Mouse (Mus musculus): ENCODE measurements around the gene Insig2. TPM values are rescaled to one million over a fixed set of nuclear protein-coding genes. Genes with fewer than 3 reads are reported as not detected.

Gene Insig2
- polyA plus RNA-seq, 1 experiment from 2014 or later, result 46.9 TPM

- WGBS, result 81% methylated on average over 4 of the region's 4 CpGs
- DNase-seq (ENCODE audit: low spot score) (no peak), ATAC-seq (replicated peaks; ENCODE audit: low FRiP score, low read depth) (no peak)
These were observed 20.1 kb downstream of the Insig2 start for GRCm38 (mm10) chr1:121312326-121312725.

GRCm38 (mm10) chr1:121296717-121297255 is 35.6 kb downstream of the Insig2 start:
- no peak for DNase-seq (ENCODE audit: low spot score)

More at GRCm38 (mm10) chr1:121312326-121312725, 20.1 kb downstream of the Insig2 start:
- H3K4me1 ChIP-seq (replicated peaks; ENCODE audit: insufficient read depth, low read length), result no peaks in the 10 kb centered on the region
- no peak overlapping the region for H3K4me2 ChIP-seq (ENCODE audit: low read length)
- no peaks in the 10 kb centered on the region for H3K9me3 ChIP-seq (replicated peaks; ENCODE audit: low read length)
- no peaks in the 10 kb centered on the region for H3K27me3 ChIP-seq (ENCODE audit: insufficient read depth, low read length)
- peaks cover 8% of the 10 kb centered on the region; the same call in 1 of the 2 replicates for H3K36me3 ChIP-seq (ENCODE audit: insufficient read depth, low read length)
- H3K9ac ChIP-seq (ENCODE audit: low read depth, low read length), result no peak overlapping the region
- no peak overlapping the region for H3K27ac ChIP-seq
- no peak overlapping the region for H3K4me3 ChIP-seq (replicated peaks; ENCODE audit: low read depth, low read length)
- no peak for TF ChIP-seq CTCF (IDR thresholded peaks at IDR 0.05; ENCODE audit: low read depth)

GRCm38 (mm10) chr1:121293571-121293970 is 38.8 kb downstream of the Insig2 start:
- ATAC-seq (replicated peaks; ENCODE audit: low FRiP score, low read depth) (no peak), DNase-seq (ENCODE audit: low spot score) (no peak)
- no peak for TF ChIP-seq CTCF (IDR thresholded peaks at IDR 0.05; ENCODE audit: low read depth)
- H3K27me3 ChIP-seq (ENCODE audit: insufficient read depth, low read length), result no peaks in the 10 kb centered on the region
- no peaks in the 10 kb centered on the region for H3K4me1 ChIP-seq (replicated peaks; ENCODE audit: insufficient read depth, low read length)
- WGBS, result 52% methylated on average over 3 of the region's 3 CpGs
- no peaks in the 10 kb centered on the region for H3K36me3 ChIP-seq (ENCODE audit: insufficient read depth, low read length)
- no peaks in the 10 kb centered on the region for H3K9me3 ChIP-seq (replicated peaks; ENCODE audit: low read length)
- H3K4me3 ChIP-seq (replicated peaks; ENCODE audit: low read depth, low read length), result no peak overlapping the region
- H3K27ac ChIP-seq, result no peak overlapping the region
- H3K9ac ChIP-seq (ENCODE audit: low read depth, low read length), result no peak overlapping the region
- no peak overlapping the region for H3K4me2 ChIP-seq (ENCODE audit: low read length)

More at GRCm38 (mm10) chr1:121296717-121297255, 35.6 kb downstream of the Insig2 start:
- no peak for TF ChIP-seq CTCF (IDR thresholded peaks at IDR 0.05; ENCODE audit: low read depth)
- H3K36me3 ChIP-seq (ENCODE audit: insufficient read depth, low read length), result no peaks in the 10 kb centered on the region
- no peaks in the 10 kb centered on the region for H3K9me3 ChIP-seq (replicated peaks; ENCODE audit: low read length)
- H3K4me3 ChIP-seq (replicated peaks; ENCODE audit: low read depth, low read length), result no peak overlapping the region
- 86% methylated on average over 5 of the region's 5 CpGs for WGBS
- H3K27ac ChIP-seq, result no peak overlapping the region
- no peak for ATAC-seq (replicated peaks; ENCODE audit: low FRiP score, low read depth)
- no peak overlapping the region for H3K9ac ChIP-seq (ENCODE audit: low read depth, low read length)
- H3K4me2 ChIP-seq (ENCODE audit: low read length), result no peak overlapping the region
- no peaks in the 10 kb centered on the region for H3K27me3 ChIP-seq (ENCODE audit: insufficient read depth, low read length)
- no peaks in the 10 kb centered on the region for H3K4me1 ChIP-seq (replicated peaks; ENCODE audit: insufficient read depth, low read length)

GRCm38 (mm10) chr1:121290841-121291240 is 41.5 kb downstream of the Insig2 start:
- ATAC-seq (replicated peaks; ENCODE audit: low FRiP score, low read depth), result no peak
- WGBS, result 64% methylated on average over 10 of the region's 10 CpGs

GRCm38 (mm10) chr1:121290340-121290739 is 42.0 kb downstream of the Insig2 start:
- TF ChIP-seq CTCF (IDR thresholded peaks at IDR 0.05; ENCODE audit: low read depth), result no peak

More at GRCm38 (mm10) chr1:121290841-121291240, 41.5 kb downstream of the Insig2 start:
- Histone ChIP-seq H3K4me1 (replicated peaks; ENCODE audit: insufficient read depth, low read length) (no peaks in the 10 kb centered on the region), H3K4me3 (replicated peaks; ENCODE audit: low read depth, low read length) (no peak overlapping the region), H3K4me2 (ENCODE audit: low read length) (no peak overlapping the region), H3K27me3 (ENCODE audit: insufficient read depth, low read length) (no peaks in the 10 kb centered on the region), H3K36me3 (ENCODE audit: insufficient read depth, low read length) (no peaks in the 10 kb centered on the region), H3K9ac (ENCODE audit: low read depth, low read length) (no peak overlapping the region), H3K9me3 (replicated peaks; ENCODE audit: low read length) (no peaks in the 10 kb centered on the region), H3K27ac (no peak overlapping the region)
- no peak for DNase-seq (ENCODE audit: low spot score)
- TF ChIP-seq CTCF (IDR thresholded peaks at IDR 0.05; ENCODE audit: low read depth), result no peak

GRCm38 (mm10) chr1:121284197-121284596 is 48.2 kb downstream of the Insig2 start:
- no peak for ATAC-seq (replicated peaks; ENCODE audit: low FRiP score, low read depth)
- Histone ChIP-seq H3K27me3 (ENCODE audit: insufficient read depth, low read length) (no peaks in the 10 kb centered on the region), H3K27ac (no peak overlapping the region), H3K4me1 (replicated peaks; ENCODE audit: insufficient read depth, low read length) (no peaks in the 10 kb centered on the region), H3K36me3 (ENCODE audit: insufficient read depth, low read length) (no peaks in the 10 kb centered on the region), H3K9me3 (replicated peaks; ENCODE audit: low read length) (no peaks in the 10 kb centered on the region), H3K4me2 (ENCODE audit: low read length) (no peak overlapping the region), H3K4me3 (replicated peaks; ENCODE audit: low read depth, low read length) (no peak overlapping the region), H3K9ac (ENCODE audit: low read depth, low read length) (no peak overlapping the region)
- 68% methylated on average over 2 of the region's 2 CpGs for WGBS
- TF ChIP-seq CTCF (IDR thresholded peaks at IDR 0.05; ENCODE audit: low read depth), result no peak
- no peak for DNase-seq (ENCODE audit: low spot score)

More at GRCm38 (mm10) chr1:121290340-121290739, 42.0 kb downstream of the Insig2 start:
- H3K27me3 ChIP-seq (ENCODE audit: insufficient read depth, low read length), result no peaks in the 10 kb centered on the region
- H3K4me3 ChIP-seq (replicated peaks; ENCODE audit: low read depth, low read length), result no peak overlapping the region
- 56% methylated on average over 5 of the region's 5 CpGs for whole genome bisulfite sequencing
- H3K4me2 ChIP-seq (ENCODE audit: low read length), result no peak overlapping the region
- H3K27ac ChIP-seq, result no peak overlapping the region
- DNase-seq (ENCODE audit: low spot score) (no peak), ATAC-seq (replicated peaks; ENCODE audit: low FRiP score, low read depth) (no peak)
- H3K36me3 ChIP-seq (ENCODE audit: insufficient read depth, low read length), result no peaks in the 10 kb centered on the region
- H3K4me1 ChIP-seq (replicated peaks; ENCODE audit: insufficient read depth, low read length), result no peaks in the 10 kb centered on the region
- no peaks in the 10 kb centered on the region for H3K9me3 ChIP-seq (replicated peaks; ENCODE audit: low read length)
- H3K9ac ChIP-seq (ENCODE audit: low read depth, low read length), result no peak overlapping the region

GRCm38 (mm10) chr1:121280501-121280900 is 51.9 kb downstream of the Insig2 start:
- DNase-seq (ENCODE audit: low spot score) (no peak), ATAC-seq (replicated peaks; ENCODE audit: low FRiP score, low read depth) (no peak)
- no peak for TF ChIP-seq CTCF (IDR thresholded peaks at IDR 0.05; ENCODE audit: low read depth)
- H3K4me3 ChIP-seq (replicated peaks; ENCODE audit: low read depth, low read length), result no peak overlapping the region
- 100% methylated on average over 1 of the region's 1 CpGs for WGBS
- no peaks in the 10 kb centered on the region for H3K36me3 ChIP-seq (ENCODE audit: insufficient read depth, low read length)
- H3K27ac ChIP-seq, result no peak overlapping the region
- no peaks in the 10 kb centered on the region for H3K9me3 ChIP-seq (replicated peaks; ENCODE audit: low read length)
- no peak overlapping the region for H3K4me2 ChIP-seq (ENCODE audit: low read length)
- H3K4me1 ChIP-seq (replicated peaks; ENCODE audit: insufficient read depth, low read length), result no peaks in the 10 kb centered on the region
- no peak overlapping the region for H3K9ac ChIP-seq (ENCODE audit: low read depth, low read length)
- no peaks in the 10 kb centered on the region for H3K27me3 ChIP-seq (ENCODE audit: insufficient read depth, low read length)
